Mouse (Mus musculus) intestine, embryonic 16.5 days (tissue): ENCODE data around the gene Rab31. TPM values are rescaled to one million over a fixed set of nuclear protein-coding genes. Genes with fewer than 3 reads are reported as not detected.

ENCODE experiments used
- ATAC-seq: fragments of 200-750 bp; cut with Nextera tagmentation; 2 replicates; pipeline ENCODE4 v1.8.0; 2017; ENCODE audit warnings: moderate TSS enrichment, moderate library complexity
- H3K27ac ChIP-seq: fragments of 300-500 bp; sonication (generic); 2 replicates; pipeline ENCODE4 v1.5.1; 2014; ENCODE audit warnings: mild to moderate bottlenecking, low read length
- H3K27me3 ChIP-seq: fragments of 300-500 bp; sonication (generic); replicated peaks from 2 replicates; pipeline ENCODE4 v1.6.1; 2014; ENCODE audit warnings: low read length, control low read depth, mixed read lengths; ENCODE audit not compliant: control insufficient read depth, insufficient read depth
- H3K36me3 ChIP-seq: fragments of 300-500 bp; sonication (generic); 2 replicates; pipeline ENCODE4 v1.6.1; 2014; ENCODE audit warnings: low read length, control low read depth; ENCODE audit not compliant: control insufficient read depth, insufficient read depth
- H3K4me1 ChIP-seq: fragments of 300-500 bp; sonication (generic); 2 replicates; pipeline ENCODE4 v1.6.1; 2014; ENCODE audit warnings: low read length, control low read depth, mixed read lengths; ENCODE audit not compliant: control insufficient read depth, insufficient read depth
- H3K4me2 ChIP-seq: fragments of 300-500 bp; sonication (generic); 2 replicates; pipeline ENCODE4 v1.6.1; 2014; ENCODE audit warnings: low read depth, low read length, control low read depth
- H3K4me3 ChIP-seq: fragments of 300-500 bp; sonication (generic); 2 replicates; pipeline ENCODE4 v1.5.1; 2014; ENCODE audit warnings: mild to moderate bottlenecking, low read length
- H3K9ac ChIP-seq: fragments of 300-500 bp; sonication (generic); 2 replicates; pipeline ENCODE4 v1.6.1; 2014; ENCODE audit warnings: low read depth, low read length
- H3K9me3 ChIP-seq: fragments of 300-500 bp; sonication (generic); 2 replicates; pipeline ENCODE4 v1.6.1; 2016; ENCODE audit warnings: low read length, control low read depth; ENCODE audit not compliant: control insufficient read depth
- WGBS: fragments of 180-500 bp; shearing (Covaris S2); extraction: QIAGEN DNeasy Blood & Tissue Kit; methylation state at CpG from one replicate; pipeline ENCODE4 v1.1.7; 2014; 5-methylcytosine and 5-hydroxymethylcytosine counted together
- polyA plus RNA-seq: library from polyadenylated mRNA; unstranded; fragments of >200 nt; fragmentation: Nextera tagmentation; extraction: Ambion mirVana; gene quantifications from 2 replicates; pipeline ENCODE4 v1.2.1, GENCODE M21; 2015

Gene Rab31
- polyA plus RNA-seq, 1 experiment from 2014 or later, result 26.8 TPM

DNA sequence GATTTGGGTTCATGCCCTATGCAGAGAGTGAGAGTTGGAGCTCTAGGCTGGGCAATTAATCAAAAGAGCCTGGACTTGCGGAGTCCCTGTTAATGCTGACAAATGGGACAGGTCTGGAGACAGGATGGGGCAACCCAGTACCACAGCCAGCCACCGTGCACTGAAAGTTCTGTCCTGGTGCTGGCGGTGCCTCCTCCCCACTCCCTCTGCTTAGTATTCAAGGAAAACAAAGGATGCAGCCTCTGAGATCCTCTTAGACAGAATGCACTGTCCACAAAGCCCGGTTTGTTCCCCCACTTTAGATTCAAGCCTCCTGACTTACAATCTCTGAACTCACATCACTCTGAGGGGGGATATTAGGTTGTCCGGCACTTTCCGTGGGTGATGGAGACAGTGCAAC, 26.2 kb downstream of the Rab31 start:
- no peak overlapping the region for H3K9ac ChIP-seq
- no peaks in the 10 kb centered on the region for H3K36me3 ChIP-seq
- 78% methylated on average over 6 of the region's 6 CpGs for WGBS
- no peak overlapping the region for H3K4me3 ChIP-seq
- H3K4me2 ChIP-seq, result no peak overlapping the region
- H3K9me3 ChIP-seq, result 0 out of 2 replicates have a peak, but pooled peaks cover 3% of the 10 kb centered on the region
- H3K27ac ChIP-seq, result no peak overlapping the region
- H3K4me1 ChIP-seq, result no peaks in the 10 kb centered on the region
- H3K27me3 ChIP-seq, result no peaks in the 10 kb centered on the region
- no peak for ATAC-seq

GRCm38 (mm10) chr17:65743664-65744330, 28.8 kb downstream of the Rab31 start:
- no peak overlapping the region for H3K27ac ChIP-seq
- 83% methylated on average over 11 of the region's 11 CpGs for WGBS

DNA sequence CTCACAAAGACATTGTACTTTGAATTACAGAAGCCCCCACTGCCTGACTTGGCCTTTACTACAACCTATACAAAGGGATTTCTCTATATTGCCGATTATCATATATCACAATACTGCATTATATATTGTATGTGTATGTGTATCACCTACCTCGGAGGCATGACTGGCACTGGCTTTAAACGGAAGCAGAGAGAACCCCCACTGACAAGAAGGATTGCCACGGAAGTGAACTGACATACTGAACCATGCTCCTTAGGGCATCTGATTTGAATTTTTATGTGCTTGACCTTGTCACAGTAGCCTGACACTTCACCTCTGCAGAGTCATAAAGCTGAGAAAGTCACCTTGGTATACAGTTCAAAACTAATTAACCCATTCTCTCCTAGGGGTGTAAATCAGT, 29.6 kb downstream of the Rab31 start:
- ATAC-seq, result no peak
- Histone ChIP-seq H3K4me2 (no peak overlapping the region), H3K4me1 (no peaks in the 10 kb centered on the region), H3K27me3 (no peaks in the 10 kb centered on the region), H3K9me3 (no peaks in the 10 kb centered on the region), H3K4me3 (no peak overlapping the region), H3K27ac (no peak overlapping the region), H3K9ac (no peak overlapping the region), H3K36me3 (no peaks in the 10 kb centered on the region)
- WGBS, result 64% methylated on average over 4 of the region's 4 CpGs

More at GRCm38 (mm10) chr17:65743664-65744330, 28.8 kb downstream of the Rab31 start:
- Histone ChIP-seq H3K9me3 (no peaks in the 10 kb centered on the region), H3K36me3 (no peaks in the 10 kb centered on the region), H3K4me2 (no peak overlapping the region), H3K4me3 (no peak overlapping the region), H3K4me1 (no peaks in the 10 kb centered on the region), H3K9ac (no peak overlapping the region), H3K27me3 (no peaks in the 10 kb centered on the region)
- ATAC-seq, result no peak

GRCm38 (mm10) chr17:65742245-65742905, 30.2 kb downstream of the Rab31 start:
- no peak for ATAC-seq
- H3K4me1 ChIP-seq, result no peaks in the 10 kb centered on the region
- no peaks in the 10 kb centered on the region for H3K36me3 ChIP-seq
- 83% methylated on average over 10 of the region's 10 CpGs for WGBS
- no peak overlapping the region for H3K9ac ChIP-seq
- no peaks in the 10 kb centered on the region for H3K9me3 ChIP-seq
- no peak overlapping the region for H3K4me2 ChIP-seq
- no peaks in the 10 kb centered on the region for H3K27me3 ChIP-seq
- H3K27ac ChIP-seq, result no peak overlapping the region
- H3K4me3 ChIP-seq, result no peak overlapping the region

DNA sequence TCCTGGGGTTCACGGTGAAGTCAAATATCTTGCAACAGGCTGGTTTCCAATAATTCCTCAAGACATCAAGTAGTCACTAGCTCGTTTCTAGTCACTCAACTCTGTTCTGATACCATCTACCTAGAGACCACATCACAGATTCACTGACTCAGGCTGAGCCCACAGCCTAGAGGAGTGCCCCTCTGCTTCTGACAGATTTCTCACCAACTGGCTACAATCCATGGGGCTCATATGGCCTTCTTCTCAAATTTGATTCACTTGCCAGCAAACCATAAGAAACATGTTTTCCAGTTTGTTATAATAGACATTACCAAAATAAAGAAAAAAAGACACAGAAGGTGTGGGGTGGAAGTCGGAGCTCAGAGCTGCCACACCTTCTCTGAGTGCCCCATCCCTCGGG, 31.0 kb downstream of the Rab31 start:
- Histone ChIP-seq H3K36me3 (no peaks in the 10 kb centered on the region), H3K9ac (no peak overlapping the region), H3K27ac (no peak overlapping the region), H3K27me3 (no peaks in the 10 kb centered on the region), H3K4me1 (no peaks in the 10 kb centered on the region), H3K4me2 (no peak overlapping the region), H3K9me3 (no peaks in the 10 kb centered on the region), H3K4me3 (no peak overlapping the region)
- ATAC-seq, result no peak
- WGBS, result 86% methylated on average over 4 of the region's 4 CpGs

GRCm38 (mm10) chr17:65739874-65740725, 32.5 kb downstream of the Rab31 start:
- no peak overlapping the region for H3K4me2 ChIP-seq
- no peaks in the 10 kb centered on the region for H3K4me1 ChIP-seq
- H3K9ac ChIP-seq, result no peak overlapping the region
- H3K4me3 ChIP-seq, result no peak overlapping the region
- H3K27me3 ChIP-seq, result no peaks in the 10 kb centered on the region
- 82% methylated on average over 15 of the region's 15 CpGs for WGBS
- H3K36me3 ChIP-seq, result no peaks in the 10 kb centered on the region
- no peaks in the 10 kb centered on the region for H3K9me3 ChIP-seq
- no peak overlapping the region for H3K27ac ChIP-seq
- no peak for ATAC-seq

DNA sequence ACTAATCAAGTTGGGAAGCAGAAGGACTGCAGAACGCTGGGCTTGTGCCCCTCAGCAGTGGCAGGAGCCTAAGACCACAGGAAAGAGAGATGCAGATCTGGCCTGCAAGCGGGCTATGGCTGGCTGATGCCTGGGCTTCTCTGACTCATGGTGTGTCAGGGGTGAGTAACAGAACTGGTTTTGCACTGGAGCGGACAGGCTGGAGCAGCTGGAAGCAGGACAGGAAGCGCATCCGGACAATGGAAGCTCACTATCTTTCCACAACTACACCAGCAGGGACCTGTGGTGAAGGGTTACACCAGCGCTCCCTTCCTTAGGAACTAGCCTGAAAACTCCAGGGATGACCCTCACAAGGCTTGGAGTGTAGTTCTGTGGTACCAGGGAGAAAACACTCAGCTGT, 34.9 kb downstream of the Rab31 start:
- Histone ChIP-seq H3K4me2 (no peak overlapping the region), H3K27me3 (no peaks in the 10 kb centered on the region), H3K9ac (no peak overlapping the region), H3K9me3 (no peaks in the 10 kb centered on the region), H3K4me3 (no peak overlapping the region), H3K27ac (no peak overlapping the region), H3K36me3 (no peaks in the 10 kb centered on the region), H3K4me1 (no peaks in the 10 kb centered on the region)
- ATAC-seq, result no peak
- WGBS, result 76% methylated on average over 6 of the region's 6 CpGs

DNA sequence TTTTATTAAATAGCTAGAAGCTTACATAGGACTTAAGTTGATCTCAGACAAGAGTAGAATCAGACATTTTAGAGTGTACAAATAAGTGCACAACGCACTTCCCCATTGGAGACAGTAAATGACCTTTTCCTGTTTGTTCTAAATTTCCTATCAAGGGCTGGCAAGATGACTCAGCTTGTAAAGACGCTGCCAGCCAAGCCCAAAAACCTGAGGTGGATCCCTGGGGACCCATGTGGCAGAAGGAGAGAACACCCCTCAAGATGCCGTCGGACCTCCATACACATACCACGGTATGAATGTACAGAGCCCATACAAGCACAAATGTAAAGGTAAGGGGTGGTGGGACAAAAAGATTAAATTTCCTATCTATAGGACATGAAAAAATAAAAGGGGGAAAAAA, 35.4 kb downstream of the Rab31 start:
- H3K4me3 ChIP-seq, result no peak overlapping the region
- no peaks in the 10 kb centered on the region for H3K4me1 ChIP-seq
- ATAC-seq, result no peak
- H3K27ac ChIP-seq, result no peak overlapping the region
- no peaks in the 10 kb centered on the region for H3K9me3 ChIP-seq
- WGBS, result 80% methylated on average over 5 of the region's 5 CpGs
- H3K4me2 ChIP-seq, result no peak overlapping the region
- no peaks in the 10 kb centered on the region for H3K36me3 ChIP-seq
- H3K9ac ChIP-seq, result no peak overlapping the region
- no peaks in the 10 kb centered on the region for H3K27me3 ChIP-seq

DNA sequence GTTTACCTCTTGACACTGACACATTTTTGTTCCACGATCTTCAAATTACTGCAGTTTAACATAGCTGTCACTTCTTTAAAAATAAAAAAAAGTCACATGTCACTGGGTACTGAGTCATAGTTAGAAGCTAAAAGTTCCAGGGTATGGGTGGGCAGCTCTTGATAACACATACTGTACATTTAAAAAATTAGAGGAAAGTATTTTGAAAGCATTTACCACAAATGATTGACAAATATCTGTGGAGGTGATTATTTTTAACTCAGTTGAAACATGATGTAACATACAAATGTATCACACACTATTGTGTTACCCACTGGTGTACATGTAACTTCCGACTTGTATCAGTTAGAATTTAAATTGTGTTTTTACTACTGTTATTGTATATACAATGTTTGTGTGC, 37.5 kb downstream of the Rab31 start:
- no peak overlapping the region for H3K9ac ChIP-seq
- no peak overlapping the region for H3K4me2 ChIP-seq
- no peaks in the 10 kb centered on the region for H3K9me3 ChIP-seq
- 87% methylated on average over 2 of the region's 2 CpGs for WGBS
- ATAC-seq, result no peak
- H3K27me3 ChIP-seq, result no peaks in the 10 kb centered on the region
- H3K4me3 ChIP-seq, result no peak overlapping the region
- no peak overlapping the region for H3K27ac ChIP-seq
- no peaks in the 10 kb centered on the region for H3K36me3 ChIP-seq
- H3K4me1 ChIP-seq, result no peaks in the 10 kb centered on the region
